Mouse (Mus musculus): ENCODE measurements around the gene Wrap53. TPM values are rescaled to one million over a fixed set of nuclear protein-coding genes. Genes with fewer than 3 reads are reported as not detected.
A peak's percentile ranks its signal among the peaks of the same experiment; 100 is the strongest.

The Wrap53 gene
- polyA plus RNA-seq, 1 experiment from 2014 or later, result 29.3 TPM

DNA sequence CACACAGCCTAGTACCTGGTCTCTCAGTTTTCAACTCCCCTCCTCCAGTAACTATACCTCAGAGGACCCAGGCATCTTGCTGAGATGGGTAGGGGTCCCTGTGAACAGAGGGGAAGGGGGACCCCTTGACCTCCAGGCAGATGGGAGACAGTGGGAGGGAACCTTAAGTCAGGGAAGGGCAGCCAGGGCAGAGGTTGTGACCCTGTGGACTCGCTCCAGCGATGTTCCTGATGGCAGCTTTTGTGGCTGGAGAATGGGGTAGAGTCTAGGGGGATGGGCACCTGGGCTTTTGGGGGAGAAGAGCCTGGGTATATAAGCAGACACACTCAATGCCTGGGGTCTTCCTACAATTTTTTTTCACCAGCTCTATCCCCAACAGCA lies 26.7 kb downstream of the Wrap53 start:
- 0 out of 2 replicates have a peak overlapping the region, but pooled peaks have one; percentile 1 for H3K4me3 ChIP-seq (ENCODE audit: low read depth, low read length)
- peak overlapping the region; percentile 45 for H3K4me2 ChIP-seq (ENCODE audit: low read length)
- peak overlapping the region; percentile 49; the same call in 1 of the 2 replicates for H3K9ac ChIP-seq (ENCODE audit: low read length)
- no peaks in the 10 kb centered on the region for H3K9me3 ChIP-seq (replicated peaks; ENCODE audit: control insufficient read depth, low read length)
- 5% methylated on average over 2 of the region's 2 CpGs for whole genome bisulfite sequencing
- H3K4me1 ChIP-seq (ENCODE audit: control insufficient read depth, insufficient read depth, low read length), result peaks cover 54% of the 10 kb centered on the region
- ATAC-seq (peak; percentile 8; the same call in 1 of the 2 replicates), DNase-seq (ENCODE audit: low spot score) (no peak)
- H3K36me3 ChIP-seq (ENCODE audit: control insufficient read depth, insufficient read depth, low read length), result 0 out of 2 replicates have a peak, but pooled peaks cover 7% of the 10 kb centered on the region
- no peaks in the 10 kb centered on the region for H3K27me3 ChIP-seq (replicated peaks; ENCODE audit: control insufficient read depth, insufficient read depth, low read length)
- H3K27ac ChIP-seq (ENCODE audit: low read depth, low read length), result peak overlapping the region; percentile 94

DNA sequence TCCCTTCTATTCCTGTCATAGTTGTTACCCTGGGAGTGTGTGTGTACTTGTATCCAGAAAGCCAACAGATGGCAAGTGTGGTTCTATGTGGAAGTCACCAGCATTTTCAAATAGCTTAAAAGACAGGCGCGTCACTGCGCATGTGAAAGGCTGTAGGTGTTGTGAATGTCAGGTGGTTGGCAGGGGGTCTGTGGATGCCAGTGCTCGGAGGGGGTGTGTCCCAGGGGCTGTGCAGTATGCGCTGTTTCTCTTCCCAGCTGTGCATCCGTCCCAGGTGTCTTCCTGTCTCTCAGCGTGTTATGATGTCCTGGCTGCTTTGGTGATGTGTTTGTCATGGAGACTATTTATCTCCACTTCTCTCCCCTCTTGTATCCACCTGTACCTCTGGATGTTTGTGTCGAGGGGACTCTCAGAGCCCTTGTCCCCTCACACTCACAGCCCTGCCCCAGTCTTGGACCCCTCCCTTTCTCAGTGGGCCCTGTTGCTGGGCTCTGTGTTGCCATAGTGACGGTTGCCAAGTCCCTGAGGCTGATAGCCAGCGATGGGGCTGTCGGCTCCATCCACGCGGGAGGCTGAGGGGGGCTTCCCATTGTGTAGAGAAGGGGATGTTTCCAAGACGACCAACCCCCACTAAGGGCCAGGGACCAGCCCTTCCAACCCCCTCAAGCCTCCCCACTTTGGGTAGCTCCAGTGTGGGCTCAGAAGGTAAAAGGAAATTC lies 27.3 kb downstream of the Wrap53 start:
- Histone ChIP-seq H3K9ac (ENCODE audit: low read length) (peak overlapping the region; percentile 49; the same call in 1 of the 2 replicates), H3K4me3 (ENCODE audit: low read depth, low read length) (0 out of 2 replicates have a peak overlapping the region, but pooled peaks have one; percentile 1), H3K27ac (ENCODE audit: low read depth, low read length) (peak overlapping the region; percentile 94), H3K4me1 (ENCODE audit: control insufficient read depth, insufficient read depth, low read length) (peaks cover 52% of the 10 kb centered on the region), H3K27me3 (replicated peaks; ENCODE audit: control insufficient read depth, insufficient read depth, low read length) (no peaks in the 10 kb centered on the region), H3K4me2 (ENCODE audit: low read length) (peak overlapping the region; percentile 45), H3K9me3 (replicated peaks; ENCODE audit: control insufficient read depth, low read length) (no peaks in the 10 kb centered on the region), H3K36me3 (ENCODE audit: control insufficient read depth, insufficient read depth, low read length) (0 out of 2 replicates have a peak, but pooled peaks cover 7% of the 10 kb centered on the region)
- peak; percentile 88 for ATAC-seq
- DNase-seq (ENCODE audit: low spot score), result peak; percentile 94
- 11% methylated on average over 14 of the region's 14 CpGs for WGBS

DNA sequence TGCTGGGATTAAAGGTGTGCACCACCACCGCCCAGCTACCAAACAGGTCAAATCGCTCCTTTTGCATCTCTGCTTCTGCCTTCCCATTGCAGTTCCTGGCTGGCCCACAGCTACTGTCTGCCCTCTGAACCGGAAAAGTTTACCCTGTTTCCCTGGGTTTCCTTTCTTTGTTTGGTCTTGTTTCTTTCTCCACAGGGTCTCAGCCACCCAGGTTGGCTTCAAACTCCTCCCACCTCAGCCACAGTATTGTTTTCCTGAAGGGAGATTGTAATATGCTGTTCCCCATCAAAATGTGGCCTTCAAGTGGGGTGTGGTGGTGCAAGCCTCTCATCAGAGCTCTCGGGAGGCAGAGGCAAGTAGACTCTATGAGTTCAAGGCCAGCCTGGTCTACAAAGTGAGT lies 28.7 kb downstream of the Wrap53 start:
- H3K9ac ChIP-seq (ENCODE audit: low read length), result no peak overlapping the region
- H3K27me3 ChIP-seq (replicated peaks; ENCODE audit: control insufficient read depth, insufficient read depth, low read length), result no peaks in the 10 kb centered on the region
- ATAC-seq, result no peak
- no peak overlapping the region for H3K4me3 ChIP-seq (ENCODE audit: low read depth, low read length)
- peaks cover 56% of the 10 kb centered on the region for H3K4me1 ChIP-seq (ENCODE audit: control insufficient read depth, insufficient read depth, low read length)
- H3K36me3 ChIP-seq (ENCODE audit: control insufficient read depth, insufficient read depth, low read length), result 0 out of 2 replicates have a peak, but pooled peaks cover 7% of the 10 kb centered on the region
- 55% methylated on average over 4 of the region's 4 CpGs for WGBS
- H3K9me3 ChIP-seq (replicated peaks; ENCODE audit: control insufficient read depth, low read length), result no peaks in the 10 kb centered on the region
- no peak overlapping the region for H3K27ac ChIP-seq (ENCODE audit: low read depth, low read length)
- no peak for DNase-seq (ENCODE audit: low spot score)
- no peak overlapping the region for H3K4me2 ChIP-seq (ENCODE audit: low read length)

DNA sequence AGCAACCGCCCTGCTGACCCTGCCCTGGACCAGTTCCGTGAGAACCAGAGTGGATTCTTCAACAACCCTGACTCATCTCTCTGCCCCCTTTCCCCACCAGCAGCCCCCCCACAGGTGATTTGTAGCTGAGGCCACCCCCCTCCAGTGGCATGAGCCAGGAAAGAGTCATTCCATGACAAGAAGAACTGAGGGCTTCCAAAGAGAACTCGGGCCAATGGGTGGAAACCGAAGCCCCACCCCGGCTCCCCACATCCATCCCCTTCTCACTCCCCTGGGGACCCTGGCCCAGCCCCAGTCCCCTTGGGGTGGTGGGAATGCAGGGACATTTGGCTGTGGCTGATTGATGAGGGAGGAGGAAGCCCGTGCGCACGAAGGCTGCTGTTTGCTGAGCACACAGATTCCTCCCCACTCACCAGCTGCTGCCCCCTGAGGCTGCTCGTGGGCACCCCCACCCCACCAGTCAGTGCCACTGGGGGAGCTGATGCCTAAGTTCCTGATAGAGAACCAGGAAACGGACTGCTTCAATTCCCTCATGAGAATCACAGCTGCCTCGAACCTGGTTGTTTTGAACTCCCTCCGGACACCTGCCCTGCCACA lies 30.9 kb downstream of the Wrap53 start, which contains the start of gene Dnah2:
Dnah2 (minus strand) TSS at position 51 of the 597 bp plus-strand sequence.
- Histone ChIP-seq H3K4me3 (ENCODE audit: low read depth, low read length) (no peak within 1 kb of the TSS), H3K27me3 (replicated peaks; ENCODE audit: control insufficient read depth, insufficient read depth, low read length) (no peaks in the 10 kb centered on the region), H3K27ac (ENCODE audit: low read depth, low read length) (peak within 1 kb of the TSS; percentile 95; the same call in 1 of the 2 replicates), H3K4me2 (ENCODE audit: low read length) (no peak within 1 kb of the TSS), H3K36me3 (ENCODE audit: control insufficient read depth, insufficient read depth, low read length) (0 out of 2 replicates have a peak, but pooled peaks cover 1% of the 10 kb centered on the region), H3K9me3 (replicated peaks; ENCODE audit: control insufficient read depth, low read length) (no peaks in the 10 kb centered on the region), H3K9ac (ENCODE audit: low read length) (no peak within 1 kb of the TSS; the same call in 1 of the 2 replicates), H3K4me1 (ENCODE audit: control insufficient read depth, insufficient read depth, low read length) (peaks cover 50% of the 10 kb centered on the region)
- 69% methylated on average over 12 of the region's 12 CpGs for WGBS
- ATAC-seq (no peak), DNase-seq (ENCODE audit: low spot score) (no peak)

DNA sequence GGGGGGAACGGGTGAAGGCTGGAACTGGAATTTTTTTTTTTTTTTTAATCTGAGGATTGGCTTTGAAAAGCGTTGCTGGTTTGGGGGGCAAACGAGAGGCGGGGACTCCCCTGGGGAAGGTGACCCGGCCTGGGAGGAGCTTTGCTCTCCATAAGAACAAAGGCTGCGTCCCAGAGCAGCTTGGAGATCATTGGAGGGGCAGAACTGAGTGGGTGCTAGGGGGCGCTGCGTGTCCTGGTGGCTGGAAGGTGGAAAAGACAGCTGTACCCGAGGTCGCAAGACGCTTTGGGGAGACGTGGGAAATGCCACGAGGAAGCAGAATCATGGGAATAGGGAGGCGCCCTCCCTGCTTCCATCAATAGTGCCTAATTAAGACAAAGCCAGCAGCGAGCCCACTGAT lies 33.0 kb downstream of the Wrap53 start:
- DNase-seq (ENCODE audit: low spot score) (no peak), ATAC-seq (peak; percentile 9; the same call in 1 of the 2 replicates)
- peaks cover 46% of the 10 kb centered on the region for H3K4me1 ChIP-seq (ENCODE audit: control insufficient read depth, insufficient read depth, low read length)
- 2% methylated on average over 15 of the region's 15 CpGs for WGBS
- peak overlapping the region; percentile 95 for H3K27ac ChIP-seq (ENCODE audit: low read depth, low read length)
- H3K9me3 ChIP-seq (replicated peaks; ENCODE audit: control insufficient read depth, low read length), result no peaks in the 10 kb centered on the region
- H3K36me3 ChIP-seq (ENCODE audit: control insufficient read depth, insufficient read depth, low read length), result no peaks in the 10 kb centered on the region
- no peaks in the 10 kb centered on the region for H3K27me3 ChIP-seq (replicated peaks; ENCODE audit: control insufficient read depth, insufficient read depth, low read length)
- peak overlapping the region; percentile 45 for H3K4me3 ChIP-seq (ENCODE audit: low read depth, low read length)
- H3K9ac ChIP-seq (ENCODE audit: low read length), result peak overlapping the region; percentile 75
- peak overlapping the region; percentile 95 for H3K4me2 ChIP-seq (ENCODE audit: low read length)

DNA sequence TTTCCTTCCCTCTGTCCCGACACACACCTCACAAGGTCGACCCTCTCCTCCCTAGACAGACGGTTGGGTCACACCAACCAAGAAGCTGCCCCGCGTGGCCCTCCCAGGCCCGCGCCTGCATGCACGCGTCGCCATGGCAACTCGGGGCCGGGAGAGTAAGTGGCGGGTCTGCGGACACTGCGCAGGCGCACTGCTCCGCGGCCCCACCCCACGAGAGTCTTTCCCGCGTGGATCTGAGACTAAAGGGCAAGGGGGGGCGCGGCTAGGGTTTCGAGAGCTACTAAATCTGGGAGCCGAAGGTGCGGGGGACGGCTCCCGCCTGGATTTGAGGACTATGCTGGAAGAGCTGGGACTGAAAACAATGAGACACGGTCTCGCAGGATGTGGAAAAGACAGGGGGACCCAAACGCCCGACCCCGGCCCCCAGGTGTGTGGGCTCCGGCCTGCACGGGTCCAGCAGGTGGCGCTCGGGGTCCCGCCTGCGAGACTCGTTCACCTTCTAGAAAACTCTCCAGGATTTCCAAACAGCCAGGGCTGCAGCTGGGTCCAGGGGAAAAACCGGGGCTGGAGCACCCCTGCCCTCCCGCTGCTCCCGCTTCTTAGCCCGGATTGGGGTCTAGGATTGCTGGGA lies 33.5 kb downstream of the Wrap53 start:
- peak overlapping the region; percentile 95 for H3K4me2 ChIP-seq (ENCODE audit: low read length)
- H3K27ac ChIP-seq (ENCODE audit: low read depth, low read length), result peak overlapping the region; percentile 95
- H3K36me3 ChIP-seq (ENCODE audit: control insufficient read depth, insufficient read depth, low read length), result no peaks in the 10 kb centered on the region
- peak; percentile 88 for DNase-seq (ENCODE audit: low spot score)
- H3K4me3 ChIP-seq (ENCODE audit: low read depth, low read length), result peak overlapping the region; percentile 45
- WGBS, result 0% methylated on average over 44 of the region's 44 CpGs
- peaks cover 46% of the 10 kb centered on the region for H3K4me1 ChIP-seq (ENCODE audit: control insufficient read depth, insufficient read depth, low read length)
- no peaks in the 10 kb centered on the region for H3K27me3 ChIP-seq (replicated peaks; ENCODE audit: control insufficient read depth, insufficient read depth, low read length)
- ATAC-seq, result peak; percentile 70
- peak overlapping the region; percentile 75 for H3K9ac ChIP-seq (ENCODE audit: low read length)
- no peaks in the 10 kb centered on the region for H3K9me3 ChIP-seq (replicated peaks; ENCODE audit: control insufficient read depth, low read length)

DNA sequence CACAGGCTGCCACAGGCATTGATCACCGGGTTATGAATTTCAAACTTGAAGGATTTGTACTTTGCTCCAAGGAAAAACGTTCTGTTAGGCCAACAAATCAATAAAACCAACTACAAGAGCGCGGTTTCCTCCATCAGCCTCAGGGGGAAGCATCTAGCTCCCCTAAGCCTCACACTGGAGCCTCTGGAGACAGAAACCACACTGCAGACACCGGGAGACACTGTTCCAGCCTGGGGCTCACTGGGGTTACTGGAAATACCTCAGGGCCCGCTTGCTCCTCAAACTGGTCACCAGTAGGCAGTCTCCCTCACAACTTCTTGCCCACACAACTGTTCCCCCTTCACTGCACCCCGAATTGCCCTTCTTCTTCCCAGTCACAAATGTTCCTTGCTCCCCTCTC lies 34.1 kb downstream of the Wrap53 start:
- H3K9me3 ChIP-seq (replicated peaks; ENCODE audit: control insufficient read depth, low read length), result no peaks in the 10 kb centered on the region
- peak overlapping the region; percentile 95 for H3K27ac ChIP-seq (ENCODE audit: low read depth, low read length)
- peak; percentile 51 for DNase-seq (ENCODE audit: low spot score)
- H3K4me3 ChIP-seq (ENCODE audit: low read depth, low read length), result peak overlapping the region; percentile 45
- H3K9ac ChIP-seq (ENCODE audit: low read length), result peak overlapping the region; percentile 75
- ATAC-seq, result peak; percentile 21; the same call in 1 of the 2 replicates
- peaks cover 46% of the 10 kb centered on the region for H3K4me1 ChIP-seq (ENCODE audit: control insufficient read depth, insufficient read depth, low read length)
- WGBS, result 11% methylated on average over 7 of the region's 7 CpGs
- H3K4me2 ChIP-seq (ENCODE audit: low read length), result peak overlapping the region; percentile 95
- H3K36me3 ChIP-seq (ENCODE audit: control insufficient read depth, insufficient read depth, low read length), result no peaks in the 10 kb centered on the region
- H3K27me3 ChIP-seq (replicated peaks; ENCODE audit: control insufficient read depth, insufficient read depth, low read length), result no peaks in the 10 kb centered on the region

DNA sequence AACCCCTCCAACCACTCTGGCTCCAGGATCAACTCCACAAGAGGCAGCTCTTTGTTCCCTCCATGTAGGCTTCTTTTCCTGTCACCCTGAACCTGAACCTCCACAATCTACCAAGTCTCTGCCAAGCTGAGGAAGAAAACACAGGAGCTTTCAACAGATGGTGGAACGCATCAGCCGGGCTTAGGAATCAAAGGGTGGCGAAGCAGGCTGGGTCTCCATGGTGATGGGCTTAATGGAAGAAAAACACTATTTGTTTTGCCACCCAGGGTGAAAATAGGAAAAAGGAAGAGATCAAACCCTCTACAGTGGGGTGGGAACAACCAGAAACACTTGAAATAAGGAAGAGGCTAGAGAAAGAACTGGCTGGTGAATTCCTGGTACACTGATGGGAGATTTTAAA lies 36.5 kb downstream of the Wrap53 start:
- peak; percentile 18; the same call in 1 of the 2 replicates for ATAC-seq
- no peak overlapping the region for H3K9ac ChIP-seq (ENCODE audit: low read length)
- H3K4me1 ChIP-seq (ENCODE audit: control insufficient read depth, insufficient read depth, low read length), result peaks cover 38% of the 10 kb centered on the region

More for the DNA sequence above, 36.5 kb downstream of the Wrap53 start:
- no peaks in the 10 kb centered on the region for H3K36me3 ChIP-seq (ENCODE audit: control insufficient read depth, insufficient read depth, low read length)
- 8% methylated on average over 3 of the region's 3 CpGs for WGBS
- DNase-seq (ENCODE audit: low spot score), result peak; percentile 73
- no peaks in the 10 kb centered on the region for H3K9me3 ChIP-seq (replicated peaks; ENCODE audit: control insufficient read depth, low read length)
- no peak overlapping the region for H3K4me3 ChIP-seq (ENCODE audit: low read depth, low read length)
- peak overlapping the region; percentile 81 for H3K27ac ChIP-seq (ENCODE audit: low read depth, low read length)
- H3K4me2 ChIP-seq (ENCODE audit: low read length), result no peak overlapping the region
- H3K27me3 ChIP-seq (replicated peaks; ENCODE audit: control insufficient read depth, insufficient read depth, low read length), result no peaks in the 10 kb centered on the region

Measured in forebrain, embryonic 14.5 days (tissue).